Mouse (Mus musculus) CH12F3 (cell line): Measurements from ENCODE around the gene Gspt1.

Experiments used
- in situ Hi-C: fragments of 300-500 bp; cut with MboI; formaldehyde crosslinking; loops from 2 replicates; pipeline ENCODE4 v1.14.3; 2020; ENCODE audit warnings: low sequenced_read_pairs

Gene Gspt1

GRCm38 (mm10) chr16:11203600-11204390 is 50.3 kb downstream of the Gspt1 start:
- in situ Hi-C loops, result no loop called here

DNA sequence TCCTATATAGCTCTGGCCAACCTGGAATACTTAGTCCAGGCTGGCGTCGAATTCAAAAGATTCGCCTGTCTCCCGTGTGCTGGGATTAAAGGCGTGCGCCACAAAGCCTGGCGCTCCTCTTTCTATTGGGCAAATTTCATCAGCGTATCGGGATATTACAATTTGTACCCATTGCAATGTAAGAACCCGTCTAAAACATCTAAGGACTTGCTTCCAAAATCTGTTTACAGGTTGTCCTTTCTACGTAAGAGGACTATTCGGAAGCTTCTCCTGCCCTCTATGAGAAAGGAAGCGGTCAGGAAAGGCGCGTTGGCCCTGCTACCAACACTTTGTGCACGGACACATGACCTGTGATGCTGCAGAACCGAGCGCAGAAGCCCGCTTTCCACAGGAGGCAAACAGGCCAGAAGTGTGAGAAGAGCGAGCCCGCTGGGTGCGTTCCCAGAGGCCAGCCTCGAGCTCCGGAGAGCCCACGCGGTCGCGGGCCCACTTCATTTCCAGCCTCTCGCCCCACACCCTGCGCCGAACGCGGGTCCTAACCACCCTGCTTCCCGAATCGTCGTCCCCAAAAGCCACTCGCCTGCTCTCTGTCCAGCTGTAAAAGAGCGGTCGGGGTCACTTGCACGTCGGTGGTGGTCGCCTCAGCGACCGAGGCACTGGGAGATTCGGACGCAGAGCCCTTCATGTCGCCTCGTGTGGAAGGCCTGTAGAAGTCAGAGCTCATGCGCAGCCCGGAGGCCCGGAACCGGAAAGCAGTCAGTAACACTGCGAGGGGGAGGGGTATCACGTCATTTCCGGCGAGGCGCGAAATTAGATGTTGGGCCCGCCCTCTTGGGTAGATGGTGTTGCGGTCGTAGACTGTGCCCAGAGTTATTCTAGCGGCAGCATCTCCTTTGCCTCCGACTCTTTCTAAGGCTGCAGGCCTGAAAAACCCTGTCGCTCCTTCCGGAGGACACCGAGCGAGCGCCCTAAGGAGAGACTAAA is 51.3 kb downstream of the Gspt1 start, which contains the start of gene Rsl1d1:
TSS of gene Rsl1d1 (minus strand) at position 761 of the 984 bp plus-strand sequence.
- in situ Hi-C loops, result no loop called here

- in situ Hi-C loops, result no loop called here
Observed at GRCm38 (mm10) chr16:11201740-11202394, 52.3 kb downstream of the Gspt1 start.

DNA sequence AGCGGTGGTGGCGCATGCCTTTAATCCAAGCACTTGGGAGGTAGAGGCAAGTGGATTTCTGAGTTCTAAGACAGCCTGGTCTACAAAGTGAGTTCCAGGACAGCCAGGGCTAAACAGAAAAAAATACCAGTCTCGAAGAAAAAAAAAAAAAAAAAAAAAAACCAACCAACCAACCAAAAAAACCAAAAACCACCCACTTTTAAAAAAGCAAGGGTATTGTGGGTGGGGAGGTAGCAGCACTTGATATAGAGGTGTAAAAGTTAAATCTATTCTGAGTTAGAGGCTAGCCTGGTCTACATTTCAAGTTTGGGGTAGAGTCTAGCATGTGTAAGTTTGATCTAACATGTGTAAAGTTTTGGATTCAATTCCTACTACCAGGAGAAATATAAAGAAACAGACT is 53.9 kb downstream of the Gspt1 start:
- in situ Hi-C loops, result no loop called here

GRCm38 (mm10) chr16:11198467-11198866 is 55.7 kb downstream of the Gspt1 start:
- in situ Hi-C loops, result no loop called here

- in situ Hi-C loops, result no loop called here
Observed at GRCm38 (mm10) chr16:11197052-11197451, 57.1 kb downstream of the Gspt1 start.

DNA sequence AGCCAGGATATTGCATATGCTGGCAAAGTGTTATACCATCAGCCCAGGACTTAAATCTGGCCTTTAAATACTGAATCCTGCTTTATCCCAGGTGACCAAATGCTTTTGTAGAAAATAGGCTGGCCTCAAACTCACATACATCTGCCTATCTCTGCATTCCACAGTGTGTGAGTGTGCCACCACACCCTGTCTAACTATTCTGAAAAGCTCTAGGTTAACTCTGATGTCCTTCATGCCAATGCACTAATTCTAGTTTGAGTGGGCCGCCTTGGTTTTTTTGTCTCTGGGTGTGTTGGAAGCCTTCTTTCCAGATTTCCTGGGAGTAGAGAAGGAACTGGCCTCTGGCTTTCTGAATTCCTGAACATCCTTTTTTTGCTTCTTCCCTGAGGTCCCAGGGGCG is 60.9 kb downstream of the Gspt1 start:
- in situ Hi-C loops, result no loop called here

- in situ Hi-C loops, result no loop called here
Observed at GRCm38 (mm10) chr16:11190150-11190549, 64.0 kb downstream of the Gspt1 start.

DNA sequence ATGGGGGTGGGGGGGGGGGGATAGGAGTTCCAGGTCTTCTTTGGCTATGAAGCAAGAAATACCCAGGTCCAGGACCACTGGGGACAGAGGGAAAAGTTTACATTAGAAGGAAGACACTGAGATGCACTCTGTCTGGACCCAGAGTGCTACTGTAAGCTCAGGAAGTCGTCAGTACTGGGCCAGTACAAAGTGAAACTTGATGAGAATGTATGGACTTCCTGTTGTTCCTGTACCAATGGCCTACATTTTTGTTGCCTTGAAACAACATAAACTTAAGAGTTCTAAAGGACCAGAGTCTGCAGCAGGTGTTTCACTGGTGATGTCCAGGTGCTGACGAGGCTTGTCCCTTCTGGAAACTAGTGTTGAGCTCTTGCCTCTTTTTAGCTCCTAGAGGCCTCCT is 76.7 kb downstream of the Gspt1 start:
- in situ Hi-C loops, result no loop called here

GRCm38 (mm10) chr16:11176884-11177244 is 77.3 kb downstream of the Gspt1 start:
- in situ Hi-C loops, result no loop called here

DNA sequence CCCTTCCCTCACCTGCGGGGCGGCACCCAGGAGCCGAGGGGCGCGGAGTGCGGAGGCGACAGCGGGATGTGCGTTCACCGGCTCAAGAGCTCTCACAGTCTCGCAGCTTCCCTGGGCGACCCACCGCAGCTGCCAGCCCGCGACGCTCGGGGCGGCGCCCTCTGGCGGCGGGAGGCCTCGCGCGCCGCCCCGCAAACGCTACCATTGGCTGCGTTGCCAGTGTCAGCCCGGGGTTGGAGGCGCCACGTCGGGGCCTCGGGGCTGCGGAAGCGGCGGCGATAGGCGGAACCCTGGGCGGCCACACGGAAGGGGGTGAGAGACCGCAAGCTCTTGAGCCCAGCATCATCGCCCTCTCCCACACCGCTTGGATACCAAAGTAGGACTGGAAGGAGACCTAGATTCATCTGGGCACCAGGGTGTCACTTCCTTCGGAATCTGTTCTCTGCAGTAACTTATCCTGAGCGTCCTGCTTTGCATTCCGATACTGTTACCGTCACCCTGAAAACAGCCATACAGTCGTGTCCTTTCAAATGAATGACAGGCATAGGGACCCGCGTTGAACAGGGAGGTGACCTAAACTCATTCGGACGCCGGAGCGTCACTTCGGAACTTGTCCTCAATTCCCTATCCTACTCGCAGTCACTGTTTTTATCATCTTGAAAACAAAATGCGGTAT is 77.8 kb downstream of the Gspt1 start, which contains the start of gene Zc3h7a:
TSS of gene Zc3h7a (minus strand) at position 186 of the 676 bp plus-strand sequence.
- in situ Hi-C loops, result no loop called here

DNA sequence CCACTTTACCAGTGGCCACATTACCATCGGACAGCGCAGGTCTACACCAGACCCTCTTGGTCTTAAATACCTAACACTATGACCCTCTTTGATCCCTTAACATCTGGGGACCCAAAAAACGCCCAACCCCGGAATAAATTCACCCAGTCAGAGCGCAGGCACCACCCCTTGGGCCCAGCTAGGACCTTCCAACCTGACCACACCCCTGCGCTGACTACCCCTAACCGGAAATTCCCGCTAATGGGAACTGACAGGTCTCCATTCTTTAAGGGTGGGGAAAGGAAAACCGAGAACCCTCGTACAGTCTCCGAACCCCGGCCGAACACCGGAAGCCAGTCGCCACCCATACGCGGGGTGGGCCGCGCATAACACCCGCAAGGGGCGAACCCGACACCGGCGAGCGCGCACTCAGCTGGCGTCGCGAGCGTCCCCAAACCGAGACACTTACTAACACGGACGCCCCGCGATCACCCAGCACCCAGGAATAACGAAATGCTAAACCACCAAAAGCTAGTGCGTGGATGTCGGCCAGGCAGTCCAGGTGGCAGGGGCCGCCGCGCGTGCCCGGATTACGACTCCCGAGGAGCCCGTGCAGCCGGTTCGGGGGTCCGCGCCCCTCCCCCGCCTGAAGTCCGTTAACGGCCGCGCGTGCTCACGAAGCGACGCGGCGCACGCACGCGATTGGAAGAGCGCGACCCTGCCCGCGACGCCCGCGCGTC is 78.5 kb downstream of the Gspt1 start:
- in situ Hi-C loops, result no loop called here

GRCm38 (mm10) chr16:11175100-11175488 is 79.0 kb downstream of the Gspt1 start:
- in situ Hi-C loops, result no loop called here

GRCm38 (mm10) chr16:11174671-11175081 is 79.4 kb downstream of the Gspt1 start:
- in situ Hi-C loops, result no loop called here

DNA sequence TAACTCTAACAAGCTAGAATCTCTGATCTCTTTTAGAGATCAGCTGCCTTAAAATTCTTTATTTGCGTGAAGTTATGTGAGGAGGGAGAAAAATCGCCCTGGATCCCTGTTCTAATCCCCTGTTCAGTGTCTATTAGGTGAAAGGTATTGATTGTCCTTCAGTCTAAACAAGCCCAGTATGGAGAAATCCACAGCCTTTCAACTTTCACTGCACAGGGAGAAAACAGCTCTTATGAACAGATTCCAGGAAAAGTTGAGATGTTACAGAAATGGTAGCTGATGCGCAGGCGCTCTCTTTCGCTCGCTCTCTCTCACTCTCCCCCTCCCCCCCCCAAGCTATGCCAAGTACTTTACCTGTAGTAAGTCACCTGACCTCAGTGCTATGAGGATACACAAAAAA is 82.4 kb downstream of the Gspt1 start:
- in situ Hi-C loops, result no loop called here
